Mouse (Mus musculus) thymus, adult 2 months (tissue): ENCODE data around the gene Atpaf2. TPM values are rescaled to one million over a fixed set of nuclear protein-coding genes. Genes with fewer than 3 reads are reported as not detected.
A peak's percentile ranks its signal among the peaks of the same experiment; 100 is the strongest.

Source experiments
- DNase-seq: peaks from one replicate; pipeline ENCODE4 v3.0.0; 2021
- H3K27ac ChIP-seq: fragments of 200-500 bp; 2 replicates; pipeline ENCODE4 v1.5.1; 2012; ENCODE audit warnings: low read length, control low read depth; ENCODE audit not compliant: control insufficient read depth, insufficient read depth
- H3K27me3 ChIP-seq: fragments of 200-500 bp; 2 replicates; pipeline ENCODE4 v1.6.1; 2012; ENCODE audit warnings: mild to moderate bottlenecking, low read length, moderate library complexity, mixed read lengths; ENCODE audit not compliant: control insufficient read depth, insufficient read depth
- H3K36me3 ChIP-seq: fragments of 200-500 bp; 2 replicates; pipeline ENCODE4 v1.6.1; 2012; ENCODE audit warnings: mild to moderate bottlenecking, low read length, moderate library complexity; ENCODE audit not compliant: control insufficient read depth, insufficient read depth
- H3K4me1 ChIP-seq: fragments of 200-500 bp; replicated peaks from 2 replicates; pipeline ENCODE4 v1.6.1; 2012; ENCODE audit warnings: low read length; ENCODE audit not compliant: control insufficient read depth, insufficient read depth
- H3K4me3 ChIP-seq: fragments of 200-500 bp; 2 replicates; pipeline ENCODE4 v1.5.1; 2012; ENCODE audit warnings: mild to moderate bottlenecking, low read length, control low read depth, moderate library complexity; ENCODE audit not compliant: control insufficient read depth, insufficient read depth
- CTCF ChIP-seq: fragments of 200-500 bp; IDR thresholded peaks from 2 replicates; pipeline ENCODE4 v1.5.1; 2012; ENCODE audit warnings: mild to moderate bottlenecking, control low read depth, low read length, moderate library complexity, borderline replicate concordance; ENCODE audit not compliant: control insufficient read depth, poor library complexity, insufficient read depth; ENCODE audit errors: extremely low read depth
- POLR2A ChIP-seq: fragments of 200-500 bp; IDR thresholded peaks from 2 replicates; pipeline ENCODE4 v1.6.1; 2012; ENCODE audit warnings: mild to moderate bottlenecking, low read length, control low read depth, moderate library complexity; ENCODE audit not compliant: control insufficient read depth, poor library complexity, insufficient read depth; ENCODE audit errors: extremely low read depth
- WGBS: fragments of 180-500 bp; shearing (Covaris S2); methylation state at CpG from one replicate; pipeline ENCODE4 v1.1.7; 2018; 5-methylcytosine and 5-hydroxymethylcytosine counted together
- polyA plus RNA-seq: library from polyadenylated mRNA; depleted of rRNA; stranded (reverse); fragments of >200 nt; gene quantifications from 2 replicates; pipeline ENCODE4 v1.2.3, GENCODE M21; 2012

Gene Atpaf2
- polyA plus RNA-seq, 1 experiment, result 42.9 TPM

- 81% methylated on average over 3 of the region's 3 CpGs for WGBS
- no peak for DNase-seq
- TF ChIP-seq POLR2A, result no peak
- TF ChIP-seq CTCF, result no peak
- Histone ChIP-seq H3K27ac (no peak overlapping the region), H3K4me1 (no peaks in the 10 kb centered on the region), H3K27me3 (no peaks in the 10 kb centered on the region), H3K36me3 (no peaks in the 10 kb centered on the region), H3K4me3 (no peak overlapping the region)
These were observed 51.0 kb downstream of the Atpaf2 start for GRCm38 (mm10) chr11:60367256-60367655.

GRCm38 (mm10) chr11:60366239-60367019 is 51.8 kb downstream of the Atpaf2 start:
- no peaks in the 10 kb centered on the region for H3K27me3 ChIP-seq
- H3K27ac ChIP-seq, result 0 out of 2 replicates have a peak overlapping the region, but pooled peaks have one; percentile 40
- 65% methylated on average over 16 of the region's 16 CpGs for WGBS
- H3K4me3 ChIP-seq, result no peak overlapping the region
- no peaks in the 10 kb centered on the region for H3K4me1 ChIP-seq
- TF ChIP-seq POLR2A (no peak), CTCF (no peak)
- H3K36me3 ChIP-seq, result no peaks in the 10 kb centered on the region
- no peak for DNase-seq

- DNase-seq, result no peak
- Histone ChIP-seq H3K4me1 (no peaks in the 10 kb centered on the region), H3K36me3 (no peaks in the 10 kb centered on the region), H3K27ac (no peak overlapping the region), H3K27me3 (no peaks in the 10 kb centered on the region), H3K4me3 (no peak overlapping the region)
- no peak for TF ChIP-seq POLR2A
- no peak for TF ChIP-seq CTCF
- WGBS, result 79% methylated on average over 5 of the region's 5 CpGs
These were observed 57.5 kb downstream of the Atpaf2 start for GRCm38 (mm10) chr11:60360631-60361201.

GRCm38 (mm10) chr11:60359936-60360335 is 58.3 kb downstream of the Atpaf2 start:
- no peaks in the 10 kb centered on the region for H3K27me3 ChIP-seq
- no peak for DNase-seq
- H3K27ac ChIP-seq, result no peak overlapping the region
- H3K4me3 ChIP-seq, result no peak overlapping the region
- no peaks in the 10 kb centered on the region for H3K4me1 ChIP-seq
- TF ChIP-seq CTCF (no peak), POLR2A (no peak)
- 100% methylated on average over 1 of the region's 1 CpGs for WGBS
- no peaks in the 10 kb centered on the region for H3K36me3 ChIP-seq

- Histone ChIP-seq H3K36me3 (no peaks in the 10 kb centered on the region), H3K27ac (no peak overlapping the region)
- 69% methylated on average over 5 of the region's 5 CpGs for WGBS
These were observed 59.1 kb downstream of the Atpaf2 start for GRCm38 (mm10) chr11:60359138-60359537.

GRCm38 (mm10) chr11:60358548-60358947 is 59.7 kb downstream of the Atpaf2 start:
- Histone ChIP-seq H3K4me3 (no peak overlapping the region), H3K36me3 (no peaks in the 10 kb centered on the region), H3K27me3 (no peaks in the 10 kb centered on the region), H3K4me1 (no peaks in the 10 kb centered on the region), H3K27ac (no peak overlapping the region)
- TF ChIP-seq CTCF (no peak), POLR2A (no peak)
- WGBS, result 78% methylated on average over 7 of the region's 7 CpGs
- no peak for DNase-seq

More at GRCm38 (mm10) chr11:60359138-60359537, 59.1 kb downstream of the Atpaf2 start:
- no peak overlapping the region for H3K4me3 ChIP-seq
- no peak for DNase-seq
- no peak for TF ChIP-seq CTCF
- TF ChIP-seq POLR2A, result no peak
- H3K4me1 ChIP-seq, result no peaks in the 10 kb centered on the region
- H3K27me3 ChIP-seq, result no peaks in the 10 kb centered on the region
